19 mouse cellular contexts compared by ENCODE assay signal in the genomic region with DNA sequence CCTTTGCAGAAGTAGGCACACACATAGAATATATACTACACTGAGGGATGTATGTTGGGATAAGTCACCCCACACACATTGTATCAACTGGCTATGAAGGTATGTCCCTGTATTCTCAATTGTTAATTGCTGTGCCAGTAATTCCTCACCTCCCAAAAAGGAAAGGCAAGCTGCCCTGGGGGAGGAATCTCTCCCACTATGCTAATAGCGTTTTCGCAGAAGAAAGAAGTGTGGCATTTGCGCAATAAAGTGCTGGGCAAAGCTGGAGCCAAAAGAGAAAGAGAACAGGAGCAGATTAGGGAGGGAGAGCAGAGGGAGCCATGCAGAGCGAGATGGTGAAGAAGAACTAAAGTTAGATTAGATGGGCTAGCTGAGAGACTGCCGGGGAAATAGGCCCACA. TPM values are rescaled to one million over a fixed set of nuclear protein-coding genes. Genes with fewer than 3 reads are reported as not detected.
A peak's percentile ranks its signal among the peaks of the same experiment; 100 is the strongest.
DNase-seq lines count a peak whose midpoint lies in the region; ATAC-seq and TF ChIP-seq lines count a peak whose summit lies in the region.
"Had no signal": no experiment of that assay in that cellular context is flagged by ENCODE, and none has a peak within 500 bp of the region (broad histone marks: within the 10 kb centered on the region; RNA-seq: fewer than 3 reads in every experiment).

No protein-coding gene starts in this region.

- ATAC-seq in heart, postnatal 0 days (ENCODE audit: insufficient read depth, low read depth), result no peak
- ATAC-seq in heart, embryonic 11.5 days (replicated peaks; ENCODE audit: insufficient number of reproducible peaks, low FRiP score, low TSS enrichment), result no peak
- ATAC-seq in midbrain, embryonic 16.5 days, result no peak
- ATAC-seq: forebrain, embryonic 15.5 days had no signal

- H3K4me2 ChIP-seq in heart, postnatal 0 days (ENCODE audit: low read depth, low read length), result no peak overlapping the region
- H3K4me2 ChIP-seq in heart, embryonic 11.5 days, result no peak overlapping the region
- H3K4me2 ChIP-seq in midbrain, embryonic 16.5 days (ENCODE audit: low read length), result no peak overlapping the region
- H3K4me2 ChIP-seq: forebrain, embryonic 15.5 days; heart, embryonic 12.5 days; liver, embryonic 15.5 days had no signal

- no peak overlapping the region for H3K4me3 ChIP-seq in heart, postnatal 0 days (ENCODE audit: low read depth, low read length)
- no peak overlapping the region for H3K4me3 ChIP-seq in heart, embryonic 11.5 days (ENCODE audit: low read depth, low read length)
- no peak overlapping the region for H3K4me3 ChIP-seq in midbrain, embryonic 16.5 days (ENCODE audit: low read depth, low read length)
- H3K4me3 ChIP-seq: forebrain, embryonic 15.5 days; heart, embryonic 12.5 days; hindbrain, embryonic 10.5 days; liver, embryonic 15.5 days; midbrain, embryonic 10.5 days; myocyte had no signal

- DNase-seq in heart, postnatal 0 days (ENCODE audit: low spot score), result no peak
- DNase-seq in right cerebral cortex, adult 18-20 months, result peak; percentile 53
- DNase-seq in right cerebral cortex, postnatal 14 days, result no peak
- DNase-seq in left cerebral cortex, postnatal 14 days (ENCODE audit: low spot score in 2 of 2), result peak; percentile 33 to 45
- peak; percentile 72 for DNase-seq in telencephalon, adult 2 months (ENCODE audit: low read depth, low spot score)
- DNase-seq in spleen, postnatal 10 days (ENCODE audit: low spot score in 2 of 2), result no peak
- DNase-seq: adrenal gland, postnatal 36 days; cerebellum, adult 11 months; gastrocnemius, postnatal 10 days; kidney, postnatal 14 days had no signal

- no peak for TF ChIP-seq CTCF in heart, postnatal 0 days (IDR thresholded peaks at IDR 0.05; ENCODE audit: low read depth)

- H3K9ac ChIP-seq in heart, postnatal 0 days (replicated peaks; ENCODE audit: low read depth, low read length), result no peak overlapping the region
- no peak overlapping the region for H3K9ac ChIP-seq in heart, embryonic 11.5 days (ENCODE audit: low read depth, low read length)
- no peak overlapping the region for H3K9ac ChIP-seq in midbrain, embryonic 16.5 days (ENCODE audit: low read depth, low read length)
- H3K9ac ChIP-seq: forebrain, embryonic 15.5 days; heart, embryonic 12.5 days; liver, embryonic 15.5 days had no signal

- H3K27ac ChIP-seq in heart, postnatal 0 days (ENCODE audit: low read depth), result peak overlapping the region; percentile 35; the same call in 1 of the 2 replicates
- no peak overlapping the region for H3K27ac ChIP-seq in heart, embryonic 11.5 days (ENCODE audit: low read depth, low read length)
- no peak overlapping the region for H3K27ac ChIP-seq in midbrain, embryonic 16.5 days (ENCODE audit: low read length)
- H3K27ac ChIP-seq: forebrain, embryonic 15.5 days; hindbrain, embryonic 10.5 days; liver, embryonic 15.5 days; midbrain, embryonic 10.5 days had no signal

- H3K27me3 ChIP-seq in heart, postnatal 0 days (ENCODE audit: control insufficient read depth, insufficient read depth, low read length), result no peaks in the 10 kb centered on the region
- H3K27me3 ChIP-seq in heart, embryonic 11.5 days (ENCODE audit: control insufficient read depth, insufficient read depth, low read length), result no peaks in the 10 kb centered on the region
- no peaks in the 10 kb centered on the region for H3K27me3 ChIP-seq in midbrain, embryonic 16.5 days (ENCODE audit: control insufficient read depth, insufficient read depth, low read depth, low read length)
- H3K27me3 ChIP-seq: forebrain, embryonic 15.5 days; heart, embryonic 12.5 days; liver, embryonic 15.5 days had no signal

- H3K36me3 ChIP-seq in heart, postnatal 0 days (replicated peaks; ENCODE audit: control insufficient read depth, insufficient read depth, low read length), result peaks cover 5% of the 10 kb centered on the region; the same call in 1 of the 2 replicates
- H3K36me3 ChIP-seq in heart, embryonic 11.5 days (ENCODE audit: control insufficient read depth, insufficient read depth, low read length), result no peaks in the 10 kb centered on the region
- H3K36me3 ChIP-seq in midbrain, embryonic 16.5 days (ENCODE audit: control insufficient read depth, insufficient read depth, low read length), result no peaks in the 10 kb centered on the region
- H3K36me3 ChIP-seq: forebrain, embryonic 15.5 days had no signal

- TF ChIP-seq EP300 in heart, postnatal 0 days (IDR thresholded peaks at IDR 0.05; ENCODE audit: low read depth), result no peak

- WGBS in heart, postnatal 0 days, result 63% methylated on average over 5 of the region's 5 CpGs
- 80% methylated on average over 5 of the region's 5 CpGs for WGBS in heart, embryonic 11.5 days (ENCODE audit: insufficient replicate concordance)
- WGBS in midbrain, embryonic 16.5 days, result 78% methylated on average over 5 of the region's 5 CpGs

- intact Hi-C loops in left cerebral cortex, postnatal 14 days (cut with DNase I), result no loop called here

- H3K9me3 ChIP-seq in heart, postnatal 0 days (replicated peaks; ENCODE audit: control insufficient read depth, low read length), result no peaks in the 10 kb centered on the region
- no peaks in the 10 kb centered on the region for H3K9me3 ChIP-seq in heart, embryonic 11.5 days (replicated peaks; ENCODE audit: control insufficient read depth, low read length)
- H3K9me3 ChIP-seq in midbrain, embryonic 16.5 days (replicated peaks; ENCODE audit: control insufficient read depth, low read length, poor library complexity, severe bottlenecking), result no peaks in the 10 kb centered on the region
- H3K9me3 ChIP-seq: forebrain, embryonic 15.5 days; G1E; heart, embryonic 12.5 days; hindbrain, embryonic 10.5 days; liver, embryonic 15.5 days; midbrain, embryonic 10.5 days had no signal

- H3K4me1 ChIP-seq in heart, postnatal 0 days (ENCODE audit: control insufficient read depth, insufficient read depth), result peaks cover 11% of the 10 kb centered on the region; the same call in 1 of the 2 replicates
- no peaks in the 10 kb centered on the region for H3K4me1 ChIP-seq in heart, embryonic 11.5 days (ENCODE audit: control insufficient read depth, insufficient read depth, low read length)
- H3K4me1 ChIP-seq in midbrain, embryonic 16.5 days (ENCODE audit: control insufficient read depth, insufficient read depth, low read length), result no peaks in the 10 kb centered on the region
- H3K4me1 ChIP-seq: forebrain, embryonic 15.5 days; hindbrain, embryonic 10.5 days; midbrain, embryonic 10.5 days had no signal

RNA-seq across cellular contexts. Expression of gene Rab7, which starts 17.7 kb away (rescaled TPM):
- 62.7 and 90.1 TPM in 2 replicates for total RNA-seq in heart, postnatal 0 days (2014; rRNA removed; ENCODE audit: low replicate concordance)
- 193 and 196 TPM in 2 replicates for polyA plus RNA-seq in heart, postnatal 0 days (2015; fragmentation: Nextera tagmentation; extraction: Ambion mirVana)
- polyA plus RNA-seq in heart, embryonic 11.5 days (2014; fragmentation: Nextera tagmentation; extraction: Ambion mirVana), result 227 and 245 TPM in 2 replicates
- 100 to 1,000 TPM; 319 to 329 TPM for total RNA-seq in left cerebral cortex, postnatal 14 days (2021)
- 357 and 370 TPM in 2 replicates for polyA plus RNA-seq in midbrain, embryonic 16.5 days (2015; fragmentation: Nextera tagmentation; extraction: Ambion mirVana)

RNA-seq across cellular contexts. Expression of gene H1fx, which starts 46.0 kb away (rescaled TPM):
- 2.8 and 31.9 TPM in 2 replicates for total RNA-seq in heart, postnatal 0 days (2014; rRNA removed; ENCODE audit: low replicate concordance)
- polyA plus RNA-seq in heart, postnatal 0 days (2015; fragmentation: Nextera tagmentation; extraction: Ambion mirVana), result 5.8 and 7.8 TPM in 2 replicates
- polyA plus RNA-seq in heart, embryonic 11.5 days (2014; fragmentation: Nextera tagmentation; extraction: Ambion mirVana), result 20.4 and 22.7 TPM in 2 replicates
- total RNA-seq in left cerebral cortex, postnatal 14 days (2021), result 10 to 100 TPM; 61.9 to 84.0 TPM
- 13.5 and 14.4 TPM in 2 replicates for polyA plus RNA-seq in midbrain, embryonic 16.5 days (2015; fragmentation: Nextera tagmentation; extraction: Ambion mirVana)
- total RNA-seq: G1E had no signal
- polyA plus RNA-seq: G1E had no signal

RNA-seq across cellular contexts. Expression of gene Rpn1, which starts 56.9 kb away (rescaled TPM):
- 120 and 133 TPM in 2 replicates for total RNA-seq in heart, postnatal 0 days (2014; rRNA removed; ENCODE audit: low replicate concordance)
- 99.0 and 104 TPM in 2 replicates for polyA plus RNA-seq in heart, postnatal 0 days (2015; fragmentation: Nextera tagmentation; extraction: Ambion mirVana)
- 234 and 256 TPM in 2 replicates for polyA plus RNA-seq in heart, embryonic 11.5 days (2014; fragmentation: Nextera tagmentation; extraction: Ambion mirVana)
- 100 to 1,000 TPM; 166 to 168 TPM for total RNA-seq in left cerebral cortex, postnatal 14 days (2021)
- 321 and 328 TPM in 2 replicates for polyA plus RNA-seq in midbrain, embryonic 16.5 days (2015; fragmentation: Nextera tagmentation; extraction: Ambion mirVana)

Comparison
In these comparisons a context has a peak if more than half of its experiments do, and no peak if none do; other contexts are left out.
1. DNase-seq: peak in right cerebral cortex, adult 18-20 months (single experiment), left cerebral cortex, postnatal 14 days (2 of 2) and telencephalon, adult 2 months (single experiment); none in heart, postnatal 0 days (single experiment), right cerebral cortex, postnatal 14 days (single experiment) and spleen, postnatal 10 days (0 of 2).